Mouse (Mus musculus): ENCODE results near the gene Ralgapa2.
A peak's percentile ranks its signal among the peaks of the same experiment; 100 is the strongest.

Ralgapa2 gene

GRCm38 (mm10) chr2:146361076-146361475 is 151.1 kb downstream of the Ralgapa2 start:
- no peak for DNase-seq (ENCODE audit: low read depth, low spot score)

- DNase-seq (ENCODE audit: low read depth, low spot score) = peak; percentile 63
These were observed 152.5 kb downstream of the Ralgapa2 start for GRCm38 (mm10) chr2:146359676-146360075.

GRCm38 (mm10) chr2:146356524-146356923 is 155.6 kb downstream of the Ralgapa2 start:
- no peak for DNase-seq (ENCODE audit: low read depth, low spot score)

GRCm38 (mm10) chr2:146350230-146350629 is 161.9 kb downstream of the Ralgapa2 start:
- no peak for DNase-seq (ENCODE audit: low read depth, low spot score)

DNA sequence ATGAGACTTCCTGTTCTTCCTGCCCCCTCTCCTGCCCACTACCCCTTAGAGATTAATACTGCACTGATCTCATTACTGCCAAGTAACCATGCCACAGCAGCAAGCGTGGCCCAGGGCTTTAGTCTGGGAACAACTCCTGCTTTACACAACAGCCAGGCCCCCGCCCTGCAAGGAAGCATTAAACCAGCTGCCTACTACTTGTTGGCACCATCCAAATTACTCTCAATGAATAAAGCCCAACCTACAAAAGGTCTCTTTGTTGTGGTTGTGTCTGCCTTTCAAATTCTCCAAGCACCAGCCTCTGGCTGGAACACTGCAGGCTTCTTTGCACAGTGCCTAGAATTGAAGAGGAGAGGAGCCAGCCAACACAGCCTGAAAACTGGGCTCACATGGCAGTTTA is 164.2 kb downstream of the Ralgapa2 start:
- DNase-seq (ENCODE audit: low read depth, low spot score) = no peak

DNA sequence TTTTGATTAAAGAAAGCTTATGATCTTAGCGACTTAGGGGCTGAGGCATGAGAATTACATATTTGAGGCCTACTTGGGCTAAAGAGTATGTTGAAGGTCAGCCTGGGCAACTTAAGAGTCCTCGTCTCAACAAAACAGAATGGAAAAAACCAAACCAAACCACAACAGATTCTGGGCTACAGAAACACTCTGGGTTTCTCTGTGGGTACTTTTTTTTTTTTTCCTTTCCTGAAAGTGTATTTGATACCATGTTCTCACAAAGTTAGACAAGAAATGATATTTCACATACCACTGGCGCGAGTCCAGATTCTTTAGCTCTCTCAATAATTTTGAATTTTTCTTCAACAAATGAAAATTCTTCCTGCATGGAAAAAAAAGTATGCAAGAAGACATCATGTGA is 172.1 kb downstream of the Ralgapa2 start:
- no peak for DNase-seq (ENCODE audit: low read depth, low spot score)

DNA sequence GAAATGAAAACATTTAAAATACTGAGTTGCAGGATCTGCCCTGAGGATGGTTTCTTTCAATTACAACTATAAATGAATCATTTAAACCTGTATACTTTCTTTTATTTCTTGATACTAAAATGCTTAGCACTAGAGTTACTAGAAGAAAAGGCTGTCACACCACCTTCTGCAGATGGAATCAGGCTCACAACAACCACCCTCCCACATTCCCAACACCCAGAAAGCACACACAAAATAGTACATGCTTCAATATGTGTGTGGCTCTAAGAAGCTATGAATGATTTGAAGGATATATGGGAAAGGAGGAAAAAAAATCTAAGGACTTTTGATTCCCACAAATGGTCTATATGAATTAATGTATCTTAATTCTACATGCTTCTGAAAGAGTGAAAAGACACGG is 174.6 kb downstream of the Ralgapa2 start:
- DNase-seq (ENCODE audit: low read depth, low spot score) = no peak

DNA sequence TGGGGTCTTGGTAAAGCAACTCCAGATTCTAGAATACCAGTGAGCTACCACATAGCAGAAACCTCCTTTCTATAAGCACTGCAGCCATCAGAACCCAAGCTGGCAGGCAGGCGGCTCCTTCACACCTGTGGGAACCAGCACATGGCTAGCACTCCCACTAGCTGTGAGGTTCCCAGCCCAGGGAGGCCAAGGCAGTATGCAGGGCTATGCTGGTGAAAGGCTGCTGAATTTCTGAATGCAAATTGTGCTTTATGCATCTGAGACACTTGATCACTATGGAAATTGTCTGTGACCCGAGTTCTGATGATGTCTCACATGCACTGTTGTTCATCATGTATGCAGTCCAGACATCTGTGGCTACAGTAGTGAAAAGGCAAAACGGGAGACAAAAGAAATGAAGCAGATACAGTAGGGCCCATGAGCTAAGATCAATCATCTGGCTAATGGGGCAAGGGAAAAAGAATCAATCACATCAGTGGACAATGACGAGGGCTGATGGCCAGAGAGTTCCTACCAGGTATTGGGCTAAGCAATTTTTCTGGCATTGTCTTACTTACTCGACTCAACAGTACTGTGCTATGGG is 180.2 kb downstream of the Ralgapa2 start:
- no peak for DNase-seq (ENCODE audit: low read depth, low spot score)

DNA sequence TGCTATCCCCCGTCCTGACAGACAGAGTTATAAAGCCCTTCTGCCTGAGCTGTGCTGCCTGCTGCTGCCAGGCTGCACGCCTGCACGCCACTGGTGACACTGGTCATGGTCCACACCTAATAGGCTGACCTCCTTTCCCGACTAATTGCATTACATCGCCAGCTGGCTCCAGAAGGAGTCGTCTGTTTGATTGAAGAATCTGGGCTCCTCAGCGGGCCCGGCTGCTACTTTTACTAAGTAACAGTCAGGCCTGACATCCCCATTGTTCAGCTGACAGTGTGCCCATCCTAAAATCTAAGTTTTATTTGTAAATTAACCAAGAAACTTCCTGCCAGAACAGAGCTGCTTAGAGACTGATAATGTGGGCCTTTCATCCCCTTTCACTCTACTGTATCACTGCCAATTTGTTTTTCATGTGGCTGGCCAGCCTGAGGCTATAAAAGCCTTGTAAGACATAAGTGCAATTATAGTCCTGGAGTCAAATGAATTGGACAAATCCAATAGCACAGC is 181.3 kb downstream of the Ralgapa2 start:
- DNase-seq (ENCODE audit: low read depth, low spot score) = no peak

- no peak for DNase-seq (ENCODE audit: low read depth, low spot score)
These were observed 182.0 kb downstream of the Ralgapa2 start for GRCm38 (mm10) chr2:146330101-146330500.

- DNase-seq (ENCODE audit: low read depth, low spot score) = no peak
These were observed 185.5 kb downstream of the Ralgapa2 start for GRCm38 (mm10) chr2:146326654-146327053.

DNA sequence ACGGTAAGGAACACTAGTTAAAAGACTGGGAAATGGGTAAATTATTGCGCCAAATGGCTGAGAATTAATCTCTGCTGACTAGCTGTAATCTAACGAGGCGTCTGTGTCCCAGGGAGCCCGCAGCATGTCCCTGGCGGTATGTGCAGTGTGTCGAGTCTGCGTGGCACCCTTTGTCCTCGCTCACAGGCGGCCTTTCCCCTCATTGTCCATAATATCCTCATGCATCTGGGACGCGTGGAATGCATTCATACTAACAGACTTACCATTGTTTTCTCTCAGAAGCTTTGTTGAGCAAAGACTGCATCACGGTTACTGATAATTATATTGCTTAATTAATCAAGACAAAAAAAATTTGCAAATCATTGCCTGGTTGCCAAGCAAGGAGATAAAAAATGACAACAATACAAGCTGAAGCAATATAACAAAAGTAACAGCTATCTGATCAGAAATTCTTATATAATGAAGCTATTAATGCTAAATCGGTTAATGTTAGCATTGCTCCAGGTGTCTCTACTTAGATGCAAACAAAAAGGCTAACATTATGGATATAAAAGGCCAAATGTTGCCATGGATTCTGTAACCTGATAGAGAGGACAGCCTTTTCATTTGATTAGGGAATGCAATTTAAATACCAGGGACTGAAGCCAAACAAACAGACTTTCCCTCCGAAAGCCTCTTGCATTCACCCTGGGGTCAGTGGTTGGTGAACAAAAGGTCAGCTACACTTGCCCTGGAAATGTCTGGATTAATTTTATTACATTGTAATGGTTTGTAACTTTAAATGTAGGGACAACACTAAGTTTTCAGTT is 187.0 kb downstream of the Ralgapa2 start:
- DNase-seq (ENCODE audit: low read depth, low spot score) = no peak

- DNase-seq (ENCODE audit: low read depth, low spot score) = no peak
These were observed 187.8 kb downstream of the Ralgapa2 start for GRCm38 (mm10) chr2:146324140-146324906.

DNA sequence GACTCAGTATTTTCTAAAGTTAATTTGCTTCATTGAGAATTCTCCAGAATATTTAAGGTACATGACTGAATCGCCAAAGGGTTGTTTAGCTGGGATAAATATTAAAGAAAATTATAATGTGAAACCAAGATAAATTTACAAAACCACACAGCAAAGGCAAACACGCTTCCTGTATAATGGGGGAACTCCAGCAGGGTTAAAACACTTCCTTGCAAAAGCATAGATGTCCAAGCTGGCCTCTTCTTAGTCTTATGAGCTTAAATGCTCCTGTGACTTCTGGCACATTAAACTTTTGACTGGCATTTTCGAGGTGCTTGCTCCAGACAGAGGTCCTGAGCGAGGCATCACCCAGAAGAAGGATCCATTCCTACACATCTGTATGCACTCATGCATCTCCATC is 188.6 kb downstream of the Ralgapa2 start:
- DNase-seq (ENCODE audit: low read depth, low spot score) = no peak

GRCm38 (mm10) chr2:146322770-146323169 is 189.4 kb downstream of the Ralgapa2 start:
- DNase-seq (ENCODE audit: low read depth, low spot score) = no peak

GRCm38 (mm10) chr2:146322019-146322418 is 190.1 kb downstream of the Ralgapa2 start:
- DNase-seq (ENCODE audit: low read depth, low spot score) = no peak

GRCm38 (mm10) chr2:146320666-146321065 is 191.5 kb downstream of the Ralgapa2 start:
- no peak for DNase-seq (ENCODE audit: low read depth, low spot score)

GRCm38 (mm10) chr2:146314751-146315150 is 197.4 kb downstream of the Ralgapa2 start:
- DNase-seq (ENCODE audit: low read depth, low spot score) = no peak

DNA sequence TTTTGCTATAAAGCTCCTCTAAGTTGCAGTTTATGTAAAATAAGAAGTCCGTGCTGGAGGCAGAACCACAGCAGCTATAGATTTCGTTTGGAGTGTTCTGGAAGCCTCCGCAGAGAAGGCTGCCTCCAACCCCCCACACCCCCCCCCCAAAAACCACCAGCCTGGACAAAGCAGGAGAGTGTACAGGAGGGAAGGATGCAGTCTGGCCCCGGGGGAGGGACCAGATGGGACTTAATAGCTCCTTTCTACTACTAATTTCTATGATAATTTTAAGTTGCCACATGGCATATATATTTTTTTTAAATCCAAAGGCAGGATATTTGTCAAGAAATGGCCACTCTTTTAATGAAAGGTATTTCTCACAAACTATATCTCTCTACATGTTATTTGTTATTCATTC is 198.3 kb downstream of the Ralgapa2 start:
- DNase-seq (ENCODE audit: low read depth, low spot score) = no peak

GRCm38 (mm10) chr2:146310760-146311159 is 201.4 kb downstream of the Ralgapa2 start:
- no peak for DNase-seq (ENCODE audit: low read depth, low spot score)

GRCm38 (mm10) chr2:146310291-146310690 is 201.9 kb downstream of the Ralgapa2 start:
- no peak for DNase-seq (ENCODE audit: low read depth, low spot score)

- DNase-seq (ENCODE audit: low read depth, low spot score) = no peak
These were observed 202.7 kb downstream of the Ralgapa2 start for GRCm38 (mm10) chr2:146309413-146309812.
